Mouse (Mus musculus) embryonic facial prominence, embryonic 12.5 days (tissue): Measurements from ENCODE around the gene Spc24. TPM values are rescaled to one million over a fixed set of nuclear protein-coding genes. Genes with fewer than 3 reads are reported as not detected.
"Not testable (repeated sequence)": the region's sequence is repeated elsewhere in the genome, so short reads cannot be mapped to it uniquely, and the experiment has no call there.

Experiments
- ATAC-seq: fragments of 200-750 bp; cut with Nextera tagmentation; 2 replicates; pipeline ENCODE4 v1.8.0; 2017; ENCODE audit not compliant: insufficient number of reproducible peaks, insufficient read depth, low FRiP score, low TSS enrichment
- H3K27ac ChIP-seq: fragments of 300-500 bp; sonication (generic); 2 replicates; pipeline ENCODE4 v1.5.1; 2016; ENCODE audit warnings: mild to moderate bottlenecking
- H3K27me3 ChIP-seq: fragments of 300-500 bp; sonication (generic); 2 replicates; pipeline ENCODE4 v1.6.1; 2016; ENCODE audit warnings: mild to moderate bottlenecking, moderate library complexity
- H3K36me3 ChIP-seq: fragments of 300-500 bp; sonication (generic); 2 replicates; pipeline ENCODE4 v1.6.1; 2016; ENCODE audit warnings: mild to moderate bottlenecking
- H3K4me1 ChIP-seq: fragments of 300-500 bp; sonication (generic); 2 replicates; pipeline ENCODE4 v1.6.1; 2016
- H3K4me2 ChIP-seq: fragments of 300-500 bp; sonication (generic); replicated peaks from 2 replicates; pipeline ENCODE4 v1.6.1; 2016; ENCODE audit warnings: mild to moderate bottlenecking, moderate library complexity
- H3K4me3 ChIP-seq: fragments of 300-500 bp; sonication (generic); 2 replicates; pipeline ENCODE4 v1.5.1; 2016; ENCODE audit warnings: mild to moderate bottlenecking
- H3K9ac ChIP-seq: fragments of 300-500 bp; sonication (generic); 2 replicates; pipeline ENCODE4 v1.6.1; 2016; ENCODE audit warnings: mild to moderate bottlenecking, moderate library complexity
- H3K9me3 ChIP-seq: fragments of 300-500 bp; sonication (generic); 2 replicates; pipeline ENCODE4 v1.6.1; 2016; ENCODE audit warnings: mild to moderate bottlenecking, moderate library complexity
- WGBS: fragments of 180-500 bp; shearing (Covaris S2); methylation state at CpG from one replicate; pipeline ENCODE4 v1.1.7; 2016; 5-methylcytosine and 5-hydroxymethylcytosine counted together
- polyA plus RNA-seq: library from polyadenylated mRNA; unstranded; fragments of >200 nt; fragmentation: Nextera tagmentation; extraction: Ambion mirVana; gene quantifications from 2 replicates; pipeline ENCODE4 v1.2.1, GENCODE M21; 2016

The Spc24 gene
- polyA plus RNA-seq, 1 experiment from 2014 or later: 117 TPM

DNA sequence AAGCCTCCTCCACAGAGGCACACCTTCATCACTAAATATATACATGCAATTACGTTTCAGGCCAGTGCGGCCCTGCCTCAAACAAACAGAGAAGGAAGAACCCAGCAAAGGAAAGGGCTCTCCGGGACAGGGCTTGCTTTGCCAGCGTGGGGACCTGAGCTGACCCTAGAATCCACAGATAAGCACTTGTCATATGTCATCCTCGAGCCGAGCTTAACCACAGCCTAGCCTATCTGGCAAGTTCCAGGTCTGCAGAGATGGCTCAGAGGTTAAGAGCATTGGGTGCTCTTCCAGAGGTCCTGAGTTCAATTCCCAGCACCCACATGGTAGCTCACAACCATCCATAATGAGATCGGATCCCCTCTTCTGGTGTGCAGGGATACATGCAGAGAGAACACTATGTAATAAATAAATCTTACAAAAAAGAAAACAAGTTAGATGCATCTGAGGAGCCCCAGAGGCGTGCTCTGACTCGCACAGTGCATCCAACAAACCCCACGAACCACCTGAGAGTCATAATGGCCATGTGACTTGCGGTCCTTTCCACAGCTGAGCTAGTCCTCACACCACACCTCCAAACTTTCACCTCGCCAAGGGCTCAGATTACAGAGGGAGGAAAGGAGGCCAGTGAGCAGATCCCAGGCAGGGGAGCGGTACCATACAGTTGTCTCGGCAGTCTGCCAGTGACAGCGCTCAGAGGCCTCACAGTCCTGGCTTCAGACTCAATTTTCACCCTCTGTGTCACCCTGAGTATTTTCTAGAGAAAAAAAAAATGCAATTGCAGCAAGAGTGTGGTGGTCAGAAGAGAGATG is 21.8 kb upstream of the Spc24 start:
- Histone ChIP-seq H3K36me3 (peaks cover 83% of the 10 kb centered on the region), H3K4me3 (no peak overlapping the region), H3K4me1 (no peaks in the 10 kb centered on the region; the same call in 1 of the 2 replicates), H3K4me2 (no peak overlapping the region), H3K9me3 (no peaks in the 10 kb centered on the region), H3K27me3 (no peaks in the 10 kb centered on the region), H3K27ac (0 out of 2 replicates have a peak overlapping the region, but pooled peaks have one; percentile 23), H3K9ac (no peak overlapping the region)
- ATAC-seq: 0 out of 2 replicates have a peak, but pooled peaks have one; percentile 8
- WGBS: 75% methylated on average over 15 of the region's 15 CpGs

DNA sequence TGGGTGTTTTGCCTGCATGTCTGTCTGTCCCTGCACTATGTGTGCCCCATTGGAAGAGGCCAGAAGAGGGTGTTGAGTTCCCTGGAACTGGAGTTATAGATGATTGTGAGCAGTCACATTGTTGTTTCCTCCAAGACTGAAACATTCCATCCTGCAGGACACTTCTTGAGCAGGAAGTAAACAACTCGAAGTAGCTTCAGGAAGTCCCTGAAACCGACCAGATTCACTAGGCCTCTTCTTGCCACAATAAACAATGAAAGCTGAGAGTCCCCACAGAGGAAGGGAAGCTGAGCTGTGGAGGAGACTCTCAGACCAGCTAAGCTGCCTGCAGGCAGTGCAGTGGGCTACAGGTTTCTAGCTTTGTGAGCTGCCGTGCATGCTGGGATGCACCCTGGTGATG is 17.6 kb upstream of the Spc24 start:
- Histone ChIP-seq H3K4me1 (no peaks in the 10 kb centered on the region; the same call in 1 of the 2 replicates), H3K27me3 (no peaks in the 10 kb centered on the region), H3K4me2 (no peak overlapping the region), H3K36me3 (peaks cover 87% of the 10 kb centered on the region), H3K9me3 (no peaks in the 10 kb centered on the region), H3K4me3 (no peak overlapping the region), H3K27ac (no peak overlapping the region), H3K9ac (no peak overlapping the region)
- 83% methylated on average over 3 of the region's 3 CpGs for WGBS
- ATAC-seq: no peak

DNA sequence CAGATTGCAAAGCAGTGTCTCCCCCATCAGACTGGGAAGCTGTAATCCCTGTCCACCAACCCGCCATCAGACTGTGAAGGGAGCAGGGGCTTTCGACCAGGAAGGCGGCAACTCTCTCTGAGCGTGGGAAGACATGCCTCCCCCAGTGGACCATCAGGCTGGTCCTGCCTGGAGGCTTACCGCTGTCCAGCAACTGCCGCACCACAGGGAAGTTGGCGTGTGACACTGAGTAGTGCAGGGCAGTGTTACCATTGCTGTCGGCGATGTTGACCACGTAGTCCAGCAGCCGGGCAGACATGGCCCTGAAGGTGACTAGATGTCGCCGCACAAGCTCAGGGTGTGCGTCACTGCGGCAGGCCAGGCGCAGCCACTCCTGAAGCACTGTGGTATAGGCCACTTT is 14.2 kb upstream of the Spc24 start:
- H3K4me3 ChIP-seq: no peak overlapping the region
- H3K27me3 ChIP-seq: no peaks in the 10 kb centered on the region
- no peaks in the 10 kb centered on the region for H3K9me3 ChIP-seq
- H3K4me2 ChIP-seq: no peak overlapping the region
- WGBS: 87% methylated on average over 16 of the region's 16 CpGs
- no peak overlapping the region for H3K27ac ChIP-seq
- peaks cover 86% of the 10 kb centered on the region for H3K36me3 ChIP-seq
- no peak overlapping the region for H3K9ac ChIP-seq
- no peak for ATAC-seq
- peaks cover 5% of the 10 kb centered on the region for H3K4me1 ChIP-seq

DNA sequence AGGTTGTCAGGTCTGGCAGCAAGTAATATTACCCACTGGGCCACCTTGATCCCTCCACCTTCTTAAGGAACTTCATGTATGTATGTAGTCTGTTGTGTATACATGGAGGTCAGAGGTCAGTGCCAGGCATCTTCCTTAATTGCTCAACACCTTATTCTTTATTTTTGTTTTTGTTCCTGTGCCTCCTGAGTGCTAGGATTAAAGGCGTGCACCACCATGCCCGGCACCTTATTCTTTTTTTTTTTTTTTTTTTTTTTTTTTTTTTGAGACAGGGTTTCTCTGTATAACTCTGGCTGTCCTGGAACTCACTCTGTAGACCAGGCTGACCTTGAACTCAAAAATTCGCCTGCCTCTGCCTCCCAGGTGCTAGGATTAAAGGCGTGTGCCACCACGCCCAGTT is 13.3 kb upstream of the Spc24 start:
- not testable (repeated sequence) for H3K4me3 ChIP-seq, H3K27ac ChIP-seq, H3K4me2 ChIP-seq, H3K9ac ChIP-seq, H3K9me3 ChIP-seq, ATAC-seq, H3K27me3 ChIP-seq
- H3K4me1 ChIP-seq: peaks cover 15% of the 10 kb centered on the region
- H3K36me3 ChIP-seq: peaks cover 80% of the 10 kb centered on the region
- WGBS: 74% methylated on average over 5 of the region's 5 CpGs

DNA sequence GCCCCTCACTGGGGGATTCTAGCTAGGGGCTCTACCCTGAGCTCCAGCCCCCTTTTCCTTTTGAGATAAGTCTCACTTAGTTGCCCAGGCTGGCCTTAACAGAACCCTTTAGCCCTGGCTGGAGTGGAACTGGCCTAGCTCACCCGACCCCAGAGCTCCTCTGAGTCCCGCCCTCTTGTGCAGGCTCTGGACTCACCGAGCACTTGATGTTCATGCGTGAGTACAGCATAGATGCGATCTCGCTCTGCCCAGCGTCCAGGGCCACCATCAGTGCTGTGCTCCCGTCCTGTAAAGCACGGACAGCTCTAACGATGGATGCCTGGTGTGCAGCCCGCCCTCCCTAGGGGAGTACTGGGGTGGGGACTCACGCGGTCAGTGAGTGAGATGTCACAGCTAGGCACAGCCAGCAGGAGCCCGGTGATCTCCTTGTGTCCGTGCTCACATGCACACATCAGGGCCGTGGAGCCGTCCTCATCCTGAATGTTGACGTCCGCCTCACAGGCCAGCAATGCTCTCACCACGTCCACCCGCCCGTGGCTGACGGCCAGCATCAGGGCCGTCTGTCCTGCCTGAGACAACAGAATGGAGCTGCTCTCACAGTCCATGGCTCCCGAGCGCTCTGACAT is 9.6 kb upstream of the Spc24 start:
- WGBS: 77% methylated on average over 26 of the region's 26 CpGs
- H3K9ac ChIP-seq: 0 out of 2 replicates have a peak overlapping the region, but pooled peaks have one; percentile 2
- no peak overlapping the region for H3K4me3 ChIP-seq
- H3K27me3 ChIP-seq: no peaks in the 10 kb centered on the region
- H3K27ac ChIP-seq: peak overlapping the region; percentile 90
- peak; percentile 45; the same call in 1 of the 2 replicates for ATAC-seq
- H3K36me3 ChIP-seq: peaks cover 52% of the 10 kb centered on the region
- H3K4me2 ChIP-seq: no peak overlapping the region
- H3K4me1 ChIP-seq: peaks cover 32% of the 10 kb centered on the region
- H3K9me3 ChIP-seq: no peaks in the 10 kb centered on the region

DNA sequence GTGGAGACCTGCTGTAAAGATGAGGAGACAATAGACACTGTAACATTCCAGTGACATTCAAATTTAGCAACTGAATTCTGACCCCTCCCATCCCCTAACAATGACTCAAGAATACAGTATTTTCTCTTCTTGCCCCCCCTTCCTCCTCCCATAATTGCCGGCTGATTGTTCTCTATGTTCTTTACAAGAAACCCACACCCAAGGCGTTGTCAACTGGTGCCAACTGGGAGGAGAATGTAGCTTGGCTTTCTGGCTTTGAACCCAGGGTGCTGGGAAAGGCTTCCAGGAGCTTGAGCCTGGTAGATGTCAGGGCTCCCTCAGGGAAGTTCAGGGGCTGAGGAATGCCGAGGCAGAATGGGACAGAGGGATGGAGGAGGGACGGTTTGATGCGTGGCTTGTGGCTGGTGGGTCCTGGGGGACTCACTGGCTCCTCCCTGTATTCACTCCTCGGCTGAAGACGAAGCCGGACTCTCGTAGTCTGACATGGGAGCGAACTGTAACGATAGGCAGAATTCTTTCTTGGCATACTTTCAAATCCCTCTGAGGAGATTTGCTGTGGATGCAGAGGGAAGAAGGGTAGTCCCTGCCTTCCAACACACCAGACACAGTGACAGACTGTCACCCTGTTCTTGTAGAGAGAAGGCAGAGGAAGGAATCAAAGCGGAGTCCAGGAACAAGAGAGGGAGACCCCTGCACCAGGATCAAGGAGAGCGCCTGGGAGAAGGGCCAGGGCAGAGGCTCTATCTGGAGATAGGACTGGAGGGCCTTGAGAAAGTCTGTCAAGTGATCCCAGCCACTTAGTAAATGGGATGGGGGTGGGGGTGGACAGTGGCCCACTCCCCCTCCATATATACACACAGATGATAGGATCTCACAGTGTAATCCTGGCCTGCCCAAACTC is 8.7 kb upstream of the Spc24 start:
- Histone ChIP-seq H3K9ac (peak overlapping the region; percentile 36; the same call in 1 of the 2 replicates), H3K4me2 (peak overlapping the region; percentile 31; the same call in 1 of the 2 replicates), H3K27ac (peak overlapping the region; percentile 90), H3K4me3 (no peak overlapping the region), H3K27me3 (no peaks in the 10 kb centered on the region), H3K36me3 (peaks cover 42% of the 10 kb centered on the region), H3K9me3 (no peaks in the 10 kb centered on the region), H3K4me1 (peaks cover 32% of the 10 kb centered on the region)
- WGBS: 26% methylated on average over 13 of the region's 13 CpGs
- no peak; the same call in 1 of the 2 replicates for ATAC-seq

DNA sequence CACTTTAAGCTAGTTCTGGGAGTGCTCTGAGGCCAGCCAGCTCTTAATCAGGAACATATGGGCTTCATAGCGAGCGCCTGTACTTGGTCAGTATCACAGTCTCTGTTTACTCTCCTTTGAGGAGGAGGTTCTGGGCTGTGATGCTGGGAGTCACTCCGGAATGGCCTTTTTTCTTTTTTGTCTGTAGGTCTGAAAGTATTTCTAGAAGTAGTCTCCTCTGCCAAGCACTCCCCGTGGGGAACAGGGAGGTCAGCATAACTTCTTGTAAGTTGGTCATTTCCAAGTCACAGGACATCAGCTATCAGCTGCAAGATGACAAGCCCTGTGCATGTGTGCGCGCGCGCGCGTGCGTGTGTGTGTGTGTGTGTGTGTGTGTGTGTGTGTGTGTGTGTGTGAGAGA is 7.8 kb upstream of the Spc24 start:
- H3K9me3 ChIP-seq: no peaks in the 10 kb centered on the region
- H3K27me3 ChIP-seq: no peaks in the 10 kb centered on the region
- no peak overlapping the region for H3K4me3 ChIP-seq
- H3K4me1 ChIP-seq: peaks cover 32% of the 10 kb centered on the region
- H3K9ac ChIP-seq: no peak overlapping the region
- WGBS: 46% methylated on average over 11 of the region's 11 CpGs
- H3K27ac ChIP-seq: peak overlapping the region; percentile 90
- peaks cover 36% of the 10 kb centered on the region for H3K36me3 ChIP-seq
- peak overlapping the region; percentile 31; the same call in 1 of the 2 replicates for H3K4me2 ChIP-seq
- ATAC-seq: peak; percentile 73; the same call in 1 of the 2 replicates

DNA sequence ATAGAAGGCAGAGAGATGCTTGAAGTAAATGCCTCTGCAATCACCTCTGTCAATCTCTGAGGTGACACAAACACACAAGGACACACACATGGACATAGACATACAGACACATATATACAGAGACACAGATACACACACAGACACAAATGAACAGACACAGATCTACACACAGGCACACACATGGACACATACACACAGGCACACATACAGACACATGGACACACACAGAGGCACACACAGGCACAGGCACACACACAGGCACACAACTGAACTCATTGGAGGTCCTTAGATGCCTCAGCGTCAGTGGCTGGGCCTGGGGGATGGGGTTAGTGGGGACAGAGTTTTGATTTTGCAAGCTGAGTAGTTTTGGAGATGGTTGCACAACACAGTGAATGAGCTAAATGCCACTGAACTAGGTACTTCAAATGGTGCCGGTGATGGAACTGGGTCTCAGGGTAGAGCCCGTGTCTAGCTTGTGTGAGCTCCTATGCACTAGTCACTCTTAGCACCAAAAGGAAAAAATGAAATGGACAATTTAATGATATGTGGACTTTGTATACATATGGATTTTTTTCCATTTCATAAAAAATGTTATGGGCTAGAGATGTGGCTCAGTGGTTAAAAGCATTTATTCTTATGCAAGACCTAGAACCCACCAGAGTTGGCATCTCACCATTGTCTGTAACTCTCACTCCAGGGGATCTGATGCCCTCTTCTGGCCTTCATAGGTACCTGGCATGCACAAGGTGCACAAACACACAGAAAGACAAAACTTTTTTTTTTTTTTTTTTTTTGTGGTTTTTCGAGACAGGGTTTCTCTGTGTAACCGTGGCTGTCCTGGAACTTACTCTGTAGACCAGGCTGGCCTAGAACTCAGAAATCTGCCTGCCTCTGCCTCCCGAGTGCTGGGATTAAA is 4.2 kb upstream of the Spc24 start:
- Histone ChIP-seq H3K27ac (no peak overlapping the region), H3K4me2 (no peak overlapping the region), H3K27me3 (no peaks in the 10 kb centered on the region), H3K36me3 (peaks cover 7% of the 10 kb centered on the region; the same call in 1 of the 2 replicates), H3K9me3 (no peaks in the 10 kb centered on the region), H3K9ac (no peak overlapping the region), H3K4me3 (no peak overlapping the region), H3K4me1 (peaks cover 28% of the 10 kb centered on the region)
- WGBS: 94% methylated on average over 6 of the region's 6 CpGs
- no peak for ATAC-seq

DNA sequence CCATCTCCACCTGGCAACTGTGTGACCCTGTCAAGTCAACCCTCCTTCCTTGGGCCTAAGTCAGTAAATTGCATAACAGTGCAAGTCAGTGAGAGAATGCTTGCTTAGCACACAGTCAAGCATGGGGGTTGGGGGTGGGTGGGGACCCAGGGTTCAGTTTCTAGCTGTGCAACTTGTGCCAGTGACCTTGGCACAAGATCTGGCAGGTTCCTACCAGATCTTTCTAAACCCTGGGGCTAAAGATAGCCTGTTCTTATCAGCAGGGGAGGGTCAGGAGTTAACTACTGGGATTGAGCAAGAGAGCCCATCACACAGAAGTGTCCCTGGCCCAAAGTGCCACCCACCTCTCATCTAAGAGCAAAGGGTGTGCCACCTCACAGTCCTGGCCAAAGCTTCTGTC is 2.0 kb upstream of the Spc24 start:
- Histone ChIP-seq H3K36me3 (peaks cover 6% of the 10 kb centered on the region), H3K4me3 (no peak overlapping the region), H3K27ac (no peak overlapping the region), H3K9me3 (no peaks in the 10 kb centered on the region), H3K9ac (no peak overlapping the region), H3K27me3 (no peaks in the 10 kb centered on the region), H3K4me1 (peaks cover 18% of the 10 kb centered on the region), H3K4me2 (no peak overlapping the region)
- ATAC-seq: no peak

DNA sequence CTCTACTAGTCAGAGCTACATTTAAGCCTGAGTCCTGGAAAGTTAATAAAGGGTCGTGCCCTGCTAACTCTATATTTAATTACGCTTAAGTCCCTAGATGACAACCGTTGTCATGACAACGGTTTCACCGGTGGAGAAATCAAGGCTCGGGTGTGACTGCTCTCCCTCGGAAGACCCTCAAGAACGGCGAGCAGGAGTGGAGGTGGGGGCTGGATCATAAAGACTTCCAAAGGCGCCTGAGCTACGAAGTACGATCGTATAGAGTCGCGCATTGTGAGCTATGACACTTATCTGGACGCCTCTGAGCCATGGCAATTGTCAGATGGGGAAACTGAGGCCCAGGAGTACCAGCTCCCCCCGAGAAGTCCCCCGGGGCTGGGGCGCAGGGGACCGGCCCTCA is 385 bp downstream of the Spc24 start:
- Histone ChIP-seq H3K9ac (peak overlapping the region; percentile 79), H3K27me3 (no peaks in the 10 kb centered on the region), H3K27ac (peak overlapping the region; percentile 75), H3K4me3 (peak overlapping the region; percentile 80), H3K36me3 (peaks cover 25% of the 10 kb centered on the region), H3K4me1 (peaks cover 11% of the 10 kb centered on the region), H3K9me3 (no peaks in the 10 kb centered on the region), H3K4me2 (peak overlapping the region; percentile 59)
- ATAC-seq: no peak
- WGBS: under 1% methylated on average over 20 of the region's 20 CpGs
